Mouse (Mus musculus) kidney, embryonic 16.5 days (tissue): Measurements from ENCODE around the gene Smyd4. TPM values are rescaled to one million over a fixed set of nuclear protein-coding genes. Genes with fewer than 3 reads are reported as not detected.

Experiments used
- ATAC-seq: fragments of 200-750 bp; cut with Nextera tagmentation; 2 replicates; pipeline ENCODE4 v1.8.0; 2017; ENCODE audit warnings: moderate TSS enrichment; ENCODE audit not compliant: low FRiP score, low TSS enrichment
- H3K27ac ChIP-seq: fragments of 300-500 bp; sonication (generic); 2 replicates; pipeline ENCODE4 v1.5.1; 2014; ENCODE audit warnings: low read length
- H3K27me3 ChIP-seq: fragments of 300-500 bp; sonication (generic); 2 replicates; pipeline ENCODE4 v1.6.1; 2014; ENCODE audit warnings: low read length, control low read depth, mixed read lengths; ENCODE audit not compliant: insufficient read depth
- H3K36me3 ChIP-seq: fragments of 300-500 bp; sonication (generic); 2 replicates; pipeline ENCODE4 v1.6.1; 2014; ENCODE audit warnings: low read length, control low read depth, mixed read lengths; ENCODE audit not compliant: insufficient read depth
- H3K4me1 ChIP-seq: fragments of 300-500 bp; sonication (generic); 2 replicates; pipeline ENCODE4 v1.6.1; 2014; ENCODE audit warnings: low read length, control low read depth, mixed read lengths; ENCODE audit not compliant: insufficient read depth
- H3K4me2 ChIP-seq: fragments of 300-500 bp; sonication (generic); replicated peaks from 2 replicates; pipeline ENCODE4 v1.6.1; 2014; ENCODE audit warnings: low read depth, low read length
- H3K4me3 ChIP-seq: fragments of 300-500 bp; sonication (generic); 2 replicates; pipeline ENCODE4 v1.5.1; 2014; ENCODE audit warnings: mild to moderate bottlenecking, low read length
- H3K9ac ChIP-seq: fragments of 300-500 bp; sonication (generic); replicated peaks from 2 replicates; pipeline ENCODE4 v1.6.1; 2014; ENCODE audit warnings: low read length
- H3K9me3 ChIP-seq: fragments of 300-500 bp; sonication (generic); 2 replicates; pipeline ENCODE4 v1.6.1; 2016; ENCODE audit warnings: low read length, control low read depth
- WGBS: fragments of 180-500 bp; shearing (Covaris S2); extraction: QIAGEN DNeasy Blood & Tissue Kit; methylation state at CpG from one replicate; pipeline ENCODE4 v1.1.7; 2014; 5-methylcytosine and 5-hydroxymethylcytosine counted together
- polyA plus RNA-seq: library from polyadenylated mRNA; unstranded; fragments of >200 nt; fragmentation: Nextera tagmentation; extraction: Ambion mirVana; gene quantifications from 2 replicates; pipeline ENCODE4 v1.2.1, GENCODE M21; 2015

Gene Smyd4
- polyA plus RNA-seq, 1 experiment from 2014 or later, result 14.9 TPM

DNA sequence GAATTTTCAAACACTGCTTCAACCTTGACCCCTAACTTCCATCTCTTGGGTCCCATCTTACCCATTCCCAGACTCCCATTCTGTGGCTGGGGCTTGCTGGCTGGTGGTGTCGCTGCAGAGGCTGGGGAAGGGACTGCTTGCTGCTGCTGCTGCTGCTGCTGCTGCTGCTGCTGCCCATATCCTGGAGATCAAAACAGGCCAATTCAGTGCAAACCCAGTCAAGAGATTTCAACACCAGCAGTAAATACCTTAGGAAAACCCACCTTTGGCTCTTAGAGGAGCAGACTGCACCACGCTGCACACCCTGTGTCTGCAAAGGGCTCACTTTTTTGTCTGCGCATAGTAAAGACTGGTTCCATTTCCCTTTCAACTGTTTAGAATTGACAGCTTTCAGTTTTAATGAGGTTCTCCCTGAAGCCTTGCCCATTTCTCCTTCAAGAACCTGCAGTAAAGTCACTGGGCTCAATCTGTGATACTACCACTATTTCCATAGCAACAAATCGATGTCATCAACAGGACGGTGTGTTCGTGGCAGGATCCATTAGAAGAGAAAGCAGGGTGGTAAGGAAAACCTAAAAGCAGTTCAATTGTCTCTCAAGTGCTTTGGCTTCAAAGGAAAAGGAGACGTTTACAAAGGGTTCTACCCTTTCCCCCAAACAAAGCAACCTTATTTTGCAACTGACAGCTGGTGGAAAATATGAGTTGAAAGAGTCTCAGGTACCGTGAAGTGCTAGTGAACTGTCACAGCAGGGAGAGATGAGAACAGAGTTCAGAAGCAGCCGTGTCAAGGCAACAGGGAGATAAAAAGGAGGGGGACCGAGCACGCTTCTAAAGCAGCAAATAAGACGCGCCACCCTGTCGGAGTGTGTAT lies 29.6 kb upstream of the Smyd4 start:
- no peak for ATAC-seq
- WGBS, result 63% methylated on average over 14 of the region's 14 CpGs
- Histone ChIP-seq H3K4me2 (no peak overlapping the region), H3K4me3 (no peak overlapping the region), H3K9me3 (no peaks in the 10 kb centered on the region), H3K4me1 (0 out of 2 replicates have a peak, but pooled peaks cover 9% of the 10 kb centered on the region), H3K27ac (no peak overlapping the region), H3K27me3 (no peaks in the 10 kb centered on the region), H3K9ac (no peak overlapping the region), H3K36me3 (peaks cover 22% of the 10 kb centered on the region)

DNA sequence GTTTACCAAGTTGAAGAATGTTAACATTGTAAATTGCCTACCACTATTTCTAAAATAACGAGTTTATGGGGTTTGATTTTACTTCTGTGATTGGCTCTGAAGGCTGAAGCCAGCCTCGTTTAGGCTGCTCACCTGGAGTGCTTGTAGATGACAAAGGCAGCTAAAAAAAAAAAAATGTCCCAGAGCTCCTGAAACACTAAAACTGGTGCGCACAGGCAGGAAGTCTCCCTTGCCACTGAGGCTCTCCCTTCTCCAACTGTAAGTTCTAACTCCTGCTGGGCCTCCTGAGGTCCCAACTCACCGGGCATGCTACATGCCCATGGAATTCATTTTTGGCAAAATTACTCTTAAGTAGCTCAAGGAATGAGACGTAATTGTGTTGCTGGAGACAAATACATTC lies 29.0 kb upstream of the Smyd4 start:
- Histone ChIP-seq H3K36me3 (peaks cover 16% of the 10 kb centered on the region), H3K4me1 (0 out of 2 replicates have a peak, but pooled peaks cover 9% of the 10 kb centered on the region), H3K4me2 (no peak overlapping the region), H3K4me3 (no peak overlapping the region), H3K27ac (no peak overlapping the region), H3K9me3 (no peaks in the 10 kb centered on the region), H3K9ac (no peak overlapping the region), H3K27me3 (no peaks in the 10 kb centered on the region)
- WGBS, result 64% methylated on average over 5 of the region's 5 CpGs
- no peak for ATAC-seq

DNA sequence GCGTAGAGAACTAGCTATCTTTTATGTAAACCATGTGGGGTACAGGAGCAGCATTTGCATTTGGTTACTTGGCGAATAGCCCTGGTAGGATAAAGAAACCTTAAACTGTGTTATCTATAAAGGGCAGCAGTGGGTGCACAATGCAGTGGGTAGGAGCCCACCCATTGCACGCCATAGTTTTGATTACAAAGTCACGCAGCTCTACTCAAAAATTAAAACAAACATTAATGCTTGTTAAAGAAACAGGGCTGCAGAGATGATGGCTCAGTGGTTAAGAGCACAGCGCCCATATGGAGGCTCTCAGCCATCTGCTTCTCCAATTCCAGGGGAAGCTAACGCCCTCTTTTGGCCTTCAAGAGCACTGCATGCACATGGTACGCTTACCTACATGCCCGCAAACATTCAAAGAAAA lies 24.9 kb upstream of the Smyd4 start:
- WGBS, result 80% methylated on average over 8 of the region's 8 CpGs
- Histone ChIP-seq H3K4me2 (no peak overlapping the region), H3K36me3 (peaks cover 4% of the 10 kb centered on the region; the same call in 1 of the 2 replicates), H3K27ac (no peak overlapping the region), H3K4me1 (peaks cover 25% of the 10 kb centered on the region), H3K4me3 (no peak overlapping the region), H3K27me3 (no peaks in the 10 kb centered on the region), H3K9me3 (no peaks in the 10 kb centered on the region), H3K9ac (no peak overlapping the region)
- ATAC-seq, result no peak

DNA sequence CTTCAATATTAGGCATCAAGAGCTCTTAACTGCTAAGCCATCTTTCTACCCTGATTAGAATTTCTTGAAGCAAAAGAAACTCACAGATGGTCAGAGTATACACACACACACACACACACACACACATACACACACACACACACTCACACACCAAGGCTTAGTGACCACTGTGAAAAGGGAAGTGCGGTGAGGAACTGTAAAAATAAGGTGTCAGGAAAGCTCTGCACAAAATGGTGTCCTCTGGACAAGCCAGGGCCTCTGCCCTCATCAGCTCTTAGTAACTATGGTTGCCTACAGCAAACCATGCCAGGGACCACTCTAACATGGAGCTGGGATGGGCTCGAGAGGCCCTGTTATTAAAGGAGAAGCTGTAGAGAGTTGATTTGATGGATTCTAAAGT lies 23.8 kb upstream of the Smyd4 start:
- WGBS, result 94% methylated on average over 2 of the region's 2 CpGs
- H3K27ac ChIP-seq, result no peak overlapping the region
- peaks cover 9% of the 10 kb centered on the region; the same call in 1 of the 2 replicates for H3K36me3 ChIP-seq
- H3K9ac ChIP-seq, result no peak overlapping the region
- H3K9me3 ChIP-seq, result no peaks in the 10 kb centered on the region
- no peaks in the 10 kb centered on the region for H3K27me3 ChIP-seq
- H3K4me2 ChIP-seq, result no peak overlapping the region
- no peak overlapping the region for H3K4me3 ChIP-seq
- peaks cover 25% of the 10 kb centered on the region for H3K4me1 ChIP-seq
- ATAC-seq, result no peak

DNA sequence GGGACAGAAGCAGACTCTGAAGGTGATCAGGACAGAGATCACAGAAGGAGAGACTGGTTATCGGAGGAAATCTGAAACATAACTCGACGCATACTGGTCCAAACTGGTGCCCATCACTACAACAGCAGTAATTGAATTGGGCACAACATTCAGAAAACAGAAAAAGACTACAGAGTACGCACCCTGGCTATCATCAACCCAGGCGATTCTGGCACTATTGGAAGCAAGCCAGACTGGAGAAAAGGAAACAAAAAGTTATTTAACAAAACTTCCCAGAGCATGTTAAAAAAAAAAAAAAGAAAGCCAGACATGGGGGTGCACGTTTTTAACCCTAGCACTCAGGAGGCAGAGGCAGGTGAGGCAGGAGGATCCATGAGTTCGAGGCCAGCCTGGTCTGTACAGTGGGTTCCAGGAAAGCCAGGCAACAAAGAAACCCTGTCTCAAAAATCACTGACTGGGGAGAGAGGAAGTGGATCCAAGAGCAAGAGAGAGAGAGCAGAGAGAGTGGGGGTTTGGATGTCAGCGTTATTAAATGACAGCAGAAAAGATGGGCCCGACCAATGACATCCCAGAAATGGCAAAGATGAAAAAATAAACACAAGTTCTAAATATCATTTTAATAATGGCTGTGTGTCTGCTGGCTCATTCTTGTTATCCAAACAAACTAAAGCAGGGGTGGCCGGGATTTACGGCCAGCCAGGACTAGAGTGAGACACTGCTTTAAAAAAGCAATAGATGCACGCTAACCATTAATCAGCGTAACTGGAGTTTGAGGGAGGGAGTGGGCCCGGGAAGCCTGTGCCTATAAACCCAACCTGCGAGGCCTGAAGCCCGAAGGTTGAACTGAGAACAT lies 22.9 kb upstream of the Smyd4 start:
- Histone ChIP-seq H3K36me3 (peaks cover 12% of the 10 kb centered on the region; the same call in 1 of the 2 replicates), H3K4me1 (peaks cover 25% of the 10 kb centered on the region), H3K4me2 (no peak overlapping the region), H3K9ac (peak overlapping the region; percentile 25; the same call in 1 of the 2 replicates), H3K9me3 (no peaks in the 10 kb centered on the region), H3K27ac (peak overlapping the region; percentile 34), H3K4me3 (no peak overlapping the region), H3K27me3 (no peaks in the 10 kb centered on the region)
- peak; percentile 46; the same call in 1 of the 2 replicates for ATAC-seq
- WGBS, result 45% methylated on average over 16 of the region's 16 CpGs

DNA sequence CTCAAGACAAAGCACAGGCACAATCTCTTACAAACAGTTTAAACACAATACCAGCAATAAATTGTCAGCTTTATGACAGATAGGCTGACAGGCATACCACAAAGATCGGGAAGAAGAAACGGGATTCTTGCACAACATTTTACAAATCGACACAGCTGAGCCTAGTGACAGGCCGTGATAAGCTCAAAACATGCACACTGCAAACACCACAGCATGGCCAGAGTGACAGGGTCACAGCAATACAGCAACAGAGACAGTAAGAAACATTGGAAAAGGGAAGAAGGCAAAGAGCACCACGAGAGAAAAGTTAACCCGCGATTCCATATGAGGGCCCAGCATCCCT lies 22.3 kb upstream of the Smyd4 start:
- Histone ChIP-seq H3K4me3 (no peak overlapping the region), H3K36me3 (peaks cover 12% of the 10 kb centered on the region; the same call in 1 of the 2 replicates), H3K9me3 (no peaks in the 10 kb centered on the region), H3K9ac (no peak overlapping the region), H3K27me3 (no peaks in the 10 kb centered on the region), H3K27ac (no peak overlapping the region), H3K4me2 (no peak overlapping the region), H3K4me1 (peaks cover 25% of the 10 kb centered on the region)
- ATAC-seq, result no peak
- WGBS, result 42% methylated on average over 7 of the region's 7 CpGs

DNA sequence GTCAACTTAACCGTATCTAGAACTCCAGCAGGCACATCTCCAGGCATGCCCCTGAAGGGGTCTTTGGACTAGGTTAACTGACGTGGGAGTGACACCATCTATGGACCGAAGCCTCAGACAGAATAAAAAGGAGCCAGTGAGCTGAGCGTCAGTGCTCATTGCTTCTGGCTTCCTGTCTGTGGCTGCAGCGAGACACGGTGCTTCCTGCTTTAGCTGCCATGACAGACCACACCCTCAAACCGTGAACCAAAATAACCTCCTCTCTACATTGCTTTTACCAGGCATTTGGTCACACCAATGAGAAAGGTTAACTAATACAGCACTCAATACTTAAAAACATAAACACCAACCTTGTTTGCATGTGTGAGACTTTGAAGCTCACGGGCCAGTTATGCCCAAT lies 11.6 kb upstream of the Smyd4 start:
- peaks cover 31% of the 10 kb centered on the region for H3K36me3 ChIP-seq
- WGBS, result 60% methylated on average over 8 of the region's 8 CpGs
- no peak overlapping the region for H3K4me3 ChIP-seq
- no peaks in the 10 kb centered on the region for H3K27me3 ChIP-seq
- H3K4me2 ChIP-seq, result no peak overlapping the region
- no peaks in the 10 kb centered on the region for H3K9me3 ChIP-seq
- ATAC-seq, result no peak
- no peaks in the 10 kb centered on the region for H3K4me1 ChIP-seq
- H3K27ac ChIP-seq, result no peak overlapping the region
- H3K9ac ChIP-seq, result no peak overlapping the region

DNA sequence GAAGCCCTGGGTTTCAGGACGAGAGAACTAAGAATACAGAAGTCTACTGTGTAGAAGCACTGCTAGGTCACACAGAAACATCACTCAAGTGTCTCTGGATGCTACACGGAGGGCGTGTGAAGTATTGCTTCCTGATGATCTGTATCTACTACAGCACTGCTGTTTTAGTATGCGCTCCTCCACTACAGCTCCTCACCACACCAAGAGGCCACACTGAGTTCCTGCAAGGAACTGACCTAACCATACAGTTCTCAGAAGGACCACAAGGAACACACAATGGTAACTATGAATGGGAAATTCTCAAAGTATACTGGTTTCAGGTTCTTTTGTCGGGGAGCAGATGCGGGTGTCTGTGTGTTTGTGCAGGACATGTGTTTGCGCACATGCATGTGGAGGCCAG lies 11.0 kb upstream of the Smyd4 start:
- H3K9me3 ChIP-seq, result no peaks in the 10 kb centered on the region
- 88% methylated on average over 7 of the region's 7 CpGs for WGBS
- H3K4me2 ChIP-seq, result no peak overlapping the region
- H3K27me3 ChIP-seq, result no peaks in the 10 kb centered on the region
- no peaks in the 10 kb centered on the region for H3K4me1 ChIP-seq
- no peak overlapping the region for H3K4me3 ChIP-seq
- no peak overlapping the region for H3K27ac ChIP-seq
- peaks cover 28% of the 10 kb centered on the region for H3K36me3 ChIP-seq
- no peak for ATAC-seq
- H3K9ac ChIP-seq, result no peak overlapping the region

DNA sequence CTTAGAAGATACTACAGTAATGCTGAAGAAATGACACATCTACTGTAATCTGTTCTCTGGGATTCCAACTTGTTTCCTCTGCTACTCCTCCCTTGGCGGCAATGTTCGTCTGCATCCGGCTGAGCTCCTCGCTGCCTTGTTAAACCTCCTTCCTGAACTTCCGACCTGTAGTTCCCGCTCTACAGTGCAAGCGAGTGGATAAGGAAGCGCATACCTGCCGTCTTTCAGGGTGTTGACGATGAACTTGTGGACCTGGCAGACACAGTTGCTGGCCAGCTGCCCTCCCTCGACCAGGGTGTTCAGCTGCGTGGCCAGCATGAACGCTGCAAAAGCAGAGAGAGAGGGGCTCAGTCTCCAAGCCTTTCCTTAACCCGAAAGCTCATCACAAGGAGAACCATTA lies 8.2 kb upstream of the Smyd4 start:
- Histone ChIP-seq H3K9ac (no peak overlapping the region), H3K9me3 (no peaks in the 10 kb centered on the region), H3K27ac (no peak overlapping the region), H3K4me2 (no peak overlapping the region), H3K4me3 (no peak overlapping the region), H3K36me3 (peaks cover 23% of the 10 kb centered on the region), H3K27me3 (no peaks in the 10 kb centered on the region), H3K4me1 (peaks cover 14% of the 10 kb centered on the region)
- no peak for ATAC-seq
- 82% methylated on average over 14 of the region's 14 CpGs for WGBS
